Mouse (Mus musculus) E14TG2a.4 (cell line): ENCODE results near the gene Scube1.

Experiments
- CTCF ChIP-seq: conservative IDR thresholded peaks from 2 replicates; pipeline ENCODE4 v1.5.1; 2014; ENCODE audit warnings: low read length
- POU5F1 ChIP-seq: IDR thresholded peaks from 2 replicates; pipeline ENCODE4 v1.6.1; 2014; ENCODE audit warnings: low read length, borderline replicate concordance

DNA sequence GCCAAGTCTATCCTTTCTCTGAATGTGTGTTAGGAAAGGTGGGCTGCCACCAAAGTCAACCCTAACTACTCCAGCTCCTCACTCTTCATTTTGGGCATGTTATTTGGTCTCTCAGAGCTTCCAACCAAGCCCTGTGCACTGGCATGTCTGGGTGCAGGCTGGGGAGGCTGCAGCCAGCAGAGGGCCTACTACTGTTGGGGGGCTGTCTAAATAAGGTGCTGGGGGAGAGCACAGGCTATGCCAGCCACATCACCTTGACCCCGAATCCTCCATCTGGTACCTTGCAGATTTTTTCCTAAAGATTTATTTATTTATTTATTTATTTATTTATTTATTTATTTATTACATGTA lies 121.8 kb downstream of the Scube1 start:
- TF ChIP-seq CTCF, result no peak
- TF ChIP-seq POU5F1, result no peak
